Mouse (Mus musculus) bone marrow macrophage, adult 2 months (primary cell): ENCODE measurements around the gene Gm42906.

Experiments used
- CTCF ChIP-seq: IDR thresholded peaks from 2 replicates; pipeline ENCODE4 v1.5.1; 2012; ENCODE audit warnings: low read depth, mild to moderate bottlenecking, low read length, moderate library complexity
- POLR2A ChIP-seq: IDR thresholded peaks from 2 replicates; pipeline ENCODE4 v1.6.1; 2012; ENCODE audit warnings: mild to moderate bottlenecking, low read depth, low read length, borderline replicate concordance

- TF ChIP-seq POLR2A (no peak), CTCF (no peak)
Observed at GRCm38 (mm10) chr5:151148079-151148478, 279.9 kb downstream of the Gm42906 start.
